In genomic region chr14:79586499-79587138, GRCm38 (mm10) we compare ENCODE assay signal across 8 mouse cellular contexts. TPM values are rescaled to one million over a fixed set of nuclear protein-coding genes. Genes with fewer than 3 reads are reported as not detected.
DNase-seq lines count a peak whose midpoint lies in the region; ATAC-seq and TF ChIP-seq lines count a peak whose summit lies in the region.

No protein-coding gene starts in this region.

- no peak for TF ChIP-seq CTCF in kidney, postnatal 0 days (IDR thresholded peaks at IDR 0.05; ENCODE audit: low read depth)
- no peak for TF ChIP-seq CTCF in midbrain, postnatal 0 days (IDR thresholded peaks at IDR 0.05)

- H3K9me3 ChIP-seq in kidney, postnatal 0 days (replicated peaks; ENCODE audit: low read length): no peaks in the 10 kb centered on the region
- no peaks in the 10 kb centered on the region for H3K9me3 ChIP-seq in hindbrain, embryonic 14.5 days (ENCODE audit: control insufficient read depth, low read length)
- no peaks in the 10 kb centered on the region for H3K9me3 ChIP-seq in midbrain, postnatal 0 days (ENCODE audit: low read length)

- no peaks in the 10 kb centered on the region for H3K27me3 ChIP-seq in kidney, postnatal 0 days (ENCODE audit: insufficient read depth, low read length)
- no peaks in the 10 kb centered on the region for H3K27me3 ChIP-seq in hindbrain, embryonic 14.5 days (ENCODE audit: control insufficient read depth, insufficient read depth, low read length)
- no peaks in the 10 kb centered on the region for H3K27me3 ChIP-seq in midbrain, postnatal 0 days (ENCODE audit: insufficient read depth, low read length)

- peak overlapping the region; percentile 73 for H3K9ac ChIP-seq in kidney, postnatal 0 days (ENCODE audit: low read depth, low read length)
- H3K9ac ChIP-seq in hindbrain, embryonic 14.5 days: peak overlapping the region; percentile 68
- H3K9ac ChIP-seq in midbrain, postnatal 0 days (replicated peaks; ENCODE audit: low read length, poor library complexity, severe bottlenecking): peak overlapping the region; percentile 62

- H3K4me2 ChIP-seq in kidney, postnatal 0 days (ENCODE audit: low read length): peak overlapping the region; percentile 76
- H3K4me2 ChIP-seq in hindbrain, embryonic 14.5 days (replicated peaks): peak overlapping the region; percentile 69
- peak overlapping the region; percentile 68 for H3K4me2 ChIP-seq in midbrain, postnatal 0 days (ENCODE audit: low read depth, low read length, poor library complexity, severe bottlenecking)

- 34% methylated on average over 16 of the region's 16 CpGs for WGBS in kidney, postnatal 0 days
- 35% methylated on average over 16 of the region's 16 CpGs for WGBS in hindbrain, embryonic 14.5 days
- 35% methylated on average over 16 of the region's 16 CpGs for WGBS in midbrain, postnatal 0 days

- ATAC-seq in kidney, postnatal 0 days (replicated peaks; ENCODE audit: low FRiP score, low read depth): no peak
- ATAC-seq in hindbrain, embryonic 14.5 days (ENCODE audit: low FRiP score): no peak; the same call in 1 of the 2 replicates
- ATAC-seq in midbrain, postnatal 0 days (ENCODE audit: low FRiP score): no peak

- peaks cover 12% of the 10 kb centered on the region; the same call in 1 of the 2 replicates for H3K4me1 ChIP-seq in kidney, postnatal 0 days (replicated peaks; ENCODE audit: insufficient read depth, low read length)
- peaks cover 17% of the 10 kb centered on the region for H3K4me1 ChIP-seq in hindbrain, embryonic 14.5 days (replicated peaks; ENCODE audit: control insufficient read depth, insufficient read depth, low read length)
- peaks cover 14% of the 10 kb centered on the region for H3K4me1 ChIP-seq in midbrain, postnatal 0 days (ENCODE audit: insufficient read depth, low read length)

- peak overlapping the region; percentile 94 for H3K27ac ChIP-seq in kidney, postnatal 0 days
- peak overlapping the region; percentile 99 for H3K27ac ChIP-seq in hindbrain, embryonic 14.5 days
- H3K27ac ChIP-seq in midbrain, postnatal 0 days (ENCODE audit: low read depth, low read length): peak overlapping the region; percentile 98

- peak overlapping the region; percentile 53 for H3K4me3 ChIP-seq in kidney, postnatal 0 days (replicated peaks; ENCODE audit: low read depth, low read length)
- peak overlapping the region; percentile 75 for H3K4me3 ChIP-seq in hindbrain, embryonic 14.5 days (replicated peaks; ENCODE audit: low read length)
- H3K4me3 ChIP-seq in midbrain, postnatal 0 days (ENCODE audit: low read depth, low read length): peak overlapping the region; percentile 68

- DNase-seq in kidney, postnatal 0 days (ENCODE audit: low spot score): no peak
- DNase-seq in kidney, adult 18-20 months: no peak
- peak; percentile 12 to 16 for DNase-seq in cerebellum, postnatal 10 days
- DNase-seq in hindbrain, embryonic 14.5 days (ENCODE audit: low spot score): no peak
- no peak for DNase-seq in midbrain, postnatal 0 days (ENCODE audit: low spot score)
- no peak for DNase-seq in urinary bladder, postnatal 10 days (ENCODE audit: low spot score)
- no peak for DNase-seq in spleen, postnatal 14 days (ENCODE audit: low spot score in 2 of 2)
- no peak for DNase-seq in adrenal gland, postnatal 25 days

- H3K36me3 ChIP-seq in kidney, postnatal 0 days (ENCODE audit: insufficient read depth, low read length): no peaks in the 10 kb centered on the region
- no peaks in the 10 kb centered on the region for H3K36me3 ChIP-seq in hindbrain, embryonic 14.5 days (replicated peaks; ENCODE audit: control insufficient read depth, insufficient read depth)
- no peaks in the 10 kb centered on the region for H3K36me3 ChIP-seq in midbrain, postnatal 0 days (ENCODE audit: insufficient read depth, low read length)

RNA-seq across cellular contexts. Expression of gene Sugt1, which starts 0.9 kb away (rescaled TPM):
- polyA plus RNA-seq in kidney, postnatal 0 days (2015; fragmentation: Nextera tagmentation; extraction: Ambion mirVana): 119 and 122 TPM in 2 replicates
- 109 and 115 TPM in 2 replicates for polyA plus RNA-seq in hindbrain, embryonic 14.5 days (2014; fragmentation: Nextera tagmentation; extraction: Ambion mirVana)
- total RNA-seq in midbrain, postnatal 0 days (2014; rRNA removed): 19.1 and 36.1 TPM in 2 replicates
- 86.0 and 87.0 TPM in 2 replicates for polyA plus RNA-seq in midbrain, postnatal 0 days (2015; fragmentation: Nextera tagmentation; extraction: Ambion mirVana)
- 156 and 173 TPM in 2 replicates for total RNA-seq in adrenal gland, postnatal 25 days (2021)

Comparison
In these comparisons a context has a peak if more than half of its experiments do, and no peak if none do; other contexts are left out.
1. DNase-seq: peak in cerebellum, postnatal 10 days (2 of 2); none in kidney, postnatal 0 days (single experiment), kidney, adult 18-20 months (single experiment), hindbrain, embryonic 14.5 days (single experiment), midbrain, postnatal 0 days (single experiment), urinary bladder, postnatal 10 days (single experiment), spleen, postnatal 14 days (0 of 2) and adrenal gland, postnatal 25 days (single experiment).
2. Peak in every context shown above with its lines, with median percentiles within 50 percentile points of each other: H3K27ac ChIP-seq, H3K4me2 ChIP-seq, H3K4me3 ChIP-seq and H3K9ac ChIP-seq.